Mouse (Mus musculus) c-Kit-positive CD71-positive TER-119-positive erythroid progenitor cells, embryonic 14.5 days (primary cell): ENCODE data around the gene Zfp790.

Experiments
- DNase-seq: peaks from one replicate; pipeline ENCODE4 v3.0.0-alpha.2; 2013; ENCODE audit warnings: low spot score

Zfp790 gene

GRCm38 (mm10) chr7:29815910-29816429 is at the start of gene Zfp790:
Gene Zfp790 (plus strand): TSS chr7:29816114.
- DNase-seq, result peak; percentile 90

GRCm38 (mm10) chr7:29767058-29767686 is 48.7 kb upstream of the Zfp790 start:
- peak; percentile 72 for DNase-seq

- DNase-seq, result peak; percentile 90
Measured at GRCm38 (mm10) chr7:29768090-29768900, 47.6 kb upstream of the Zfp790 start, which contains the start of gene Zfp84. Gene Zfp84 (plus strand): TSS chr7:29768552.

GRCm38 (mm10) chr7:29768980-29769379 is 46.9 kb upstream of the Zfp790 start:
- peak; percentile 15 for DNase-seq

- DNase-seq, result no peak
Measured at GRCm38 (mm10) chr7:29773503-29773902, 42.4 kb upstream of the Zfp790 start.

- DNase-seq, result no peak
Measured at GRCm38 (mm10) chr7:29774371-29774770, 41.5 kb upstream of the Zfp790 start.

- no peak for DNase-seq
Measured at GRCm38 (mm10) chr7:29776568-29776967, 39.3 kb upstream of the Zfp790 start.

- DNase-seq, result no peak
Measured at GRCm38 (mm10) chr7:29777372-29777771, 38.5 kb upstream of the Zfp790 start.

GRCm38 (mm10) chr7:29783871-29784551 is 31.9 kb upstream of the Zfp790 start, which contains the start of gene Zfp30:
Gene Zfp30 (plus strand): TSS chr7:29783998.
- DNase-seq, result peak; percentile 75

- no peak for DNase-seq
Measured at GRCm38 (mm10) chr7:29785023-29785422, 30.9 kb upstream of the Zfp790 start.

GRCm38 (mm10) chr7:29785888-29786287 is 30.0 kb upstream of the Zfp790 start:
- no peak for DNase-seq

- DNase-seq, result no peak
Measured at GRCm38 (mm10) chr7:29792906-29793305, 23.0 kb upstream of the Zfp790 start.

- no peak for DNase-seq
Measured at GRCm38 (mm10) chr7:29807046-29807445, 8.9 kb upstream of the Zfp790 start.

GRCm38 (mm10) chr7:29812244-29812643 is 3.7 kb upstream of the Zfp790 start:
- no peak for DNase-seq

- DNase-seq, result no peak
Measured at GRCm38 (mm10) chr7:29814381-29814780, 1.5 kb upstream of the Zfp790 start.

- no peak for DNase-seq
Measured at GRCm38 (mm10) chr7:29815061-29815784, 691 bp upstream of the Zfp790 start.

GRCm38 (mm10) chr7:29818619-29819254 is 2.8 kb downstream of the Zfp790 start:
- DNase-seq, result peak; percentile 80

- DNase-seq, result no peak
Measured at GRCm38 (mm10) chr7:29828001-29828400, 12.1 kb downstream of the Zfp790 start.

- no peak for DNase-seq
Measured at GRCm38 (mm10) chr7:29829804-29830203, 13.9 kb downstream of the Zfp790 start.

- DNase-seq, result no peak
Measured at GRCm38 (mm10) chr7:29836816-29837215, 20.9 kb downstream of the Zfp790 start.

GRCm38 (mm10) chr7:29839256-29839655 is 23.3 kb downstream of the Zfp790 start:
- DNase-seq, result no peak
